8 mouse cellular contexts compared by ENCODE assay signal in genomic region chr13:104109816-104110521, GRCm38 (mm10). TPM values are rescaled to one million over a fixed set of nuclear protein-coding genes. Genes with fewer than 3 reads are reported as not detected.
A peak's percentile ranks its signal among the peaks of the same experiment; 100 is the strongest.
DNase-seq lines count a peak whose midpoint lies in the region; ATAC-seq and TF ChIP-seq lines count a peak whose summit lies in the region.

No protein-coding gene starts in this region.

- ATAC-seq in intestine, postnatal 0 days = peak; percentile 46
- peak; percentile 80 for ATAC-seq in midbrain, embryonic 12.5 days (ENCODE audit: low FRiP score, low read depth)

- H3K36me3 ChIP-seq in intestine, postnatal 0 days (ENCODE audit: control insufficient read depth, insufficient read depth) = no peaks in the 10 kb centered on the region
- 0 out of 2 replicates have a peak, but pooled peaks cover 6% of the 10 kb centered on the region for H3K36me3 ChIP-seq in midbrain, embryonic 12.5 days
- no peaks in the 10 kb centered on the region for H3K36me3 ChIP-seq in testis, adult 2 months (ENCODE audit: control insufficient read depth, insufficient read depth, low read length)

- H3K27ac ChIP-seq in cerebellum, adult 2 months (ENCODE audit: insufficient read depth, low read length) = no peak overlapping the region
- peak overlapping the region; percentile 21; the same call in 1 of the 2 replicates for H3K27ac ChIP-seq in intestine, postnatal 0 days (ENCODE audit: low read depth, low read length)
- H3K27ac ChIP-seq in midbrain, embryonic 12.5 days (replicated peaks) = peak overlapping the region; percentile 80
- H3K27ac ChIP-seq in testis, adult 2 months (ENCODE audit: control insufficient read depth, insufficient read depth, low read depth, low read length) = no peak overlapping the region

- intact Hi-C loops in left cerebral cortex, postnatal 4 days (cut with DNase I) = no loop called here

- H3K4me2 ChIP-seq in intestine, postnatal 0 days (replicated peaks; ENCODE audit: low read depth) = peak overlapping the region; percentile 92
- H3K4me2 ChIP-seq in midbrain, embryonic 12.5 days (replicated peaks) = peak overlapping the region; percentile 96

- H3K9me3 ChIP-seq in intestine, postnatal 0 days (ENCODE audit: control insufficient read depth) = no peaks in the 10 kb centered on the region
- no peaks in the 10 kb centered on the region for H3K9me3 ChIP-seq in midbrain, embryonic 12.5 days

- TF ChIP-seq CTCF in cerebellum, adult 2 months (IDR thresholded peaks at IDR 0.05; ENCODE audit: borderline replicate concordance, insufficient read depth, low read depth, low read length) = no peak
- TF ChIP-seq CTCF in intestine, postnatal 0 days (IDR thresholded peaks at IDR 0.05; ENCODE audit: low read depth) = no peak
- TF ChIP-seq CTCF in testis, adult 2 months (IDR thresholded peaks at IDR 0.05; ENCODE audit: control insufficient read depth, insufficient read depth, insufficient replicate concordance, low read depth, low read length) = no peak

- peak overlapping the region; percentile 98 for H3K4me3 ChIP-seq in cerebellum, adult 2 months (replicated peaks; ENCODE audit: insufficient read depth, low read depth, low read length)
- H3K4me3 ChIP-seq in intestine, postnatal 0 days (ENCODE audit: low read depth, low read length) = peak overlapping the region; percentile 70
- H3K4me3 ChIP-seq in midbrain, embryonic 12.5 days = peak overlapping the region; percentile 80
- peak overlapping the region; percentile 92 for H3K4me3 ChIP-seq in testis, adult 2 months (ENCODE audit: control insufficient read depth, low read depth, low read length)

- WGBS in cerebellum, adult 2 months = under 1% methylated on average over 38 of the region's 38 CpGs
- 2% methylated on average over 38 of the region's 38 CpGs for WGBS in intestine, postnatal 0 days
- 1% methylated on average over 36 of the region's 38 CpGs for WGBS in midbrain, embryonic 12.5 days

- H3K4me1 ChIP-seq in cerebellum, adult 2 months (ENCODE audit: control insufficient read depth, insufficient read depth, low read length) = no peaks in the 10 kb centered on the region
- no peaks in the 10 kb centered on the region for H3K4me1 ChIP-seq in intestine, postnatal 0 days (replicated peaks; ENCODE audit: control insufficient read depth, insufficient read depth, low read length)
- peaks cover 15% of the 10 kb centered on the region; the same call in 1 of the 2 replicates for H3K4me1 ChIP-seq in midbrain, embryonic 12.5 days
- H3K4me1 ChIP-seq in testis, adult 2 months (ENCODE audit: control insufficient read depth, insufficient read depth, low read length) = peaks cover 10% of the 10 kb centered on the region

- H3K27me3 ChIP-seq in cerebellum, adult 2 months (ENCODE audit: control insufficient read depth, insufficient read depth, low read length) = no peaks in the 10 kb centered on the region
- H3K27me3 ChIP-seq in intestine, postnatal 0 days (replicated peaks; ENCODE audit: control insufficient read depth, insufficient read depth, low read length) = no peaks in the 10 kb centered on the region
- no peaks in the 10 kb centered on the region for H3K27me3 ChIP-seq in midbrain, embryonic 12.5 days
- no peaks in the 10 kb centered on the region for H3K27me3 ChIP-seq in testis, adult 2 months (ENCODE audit: control insufficient read depth, insufficient read depth, low read length)

- DNase-seq in retina, adult 2 months (ENCODE audit: low read depth, low spot score) = peak; percentile 58
- no peak for DNase-seq in retina, postnatal 1 day
- peak; percentile 69 to 70 for DNase-seq in cerebellum, adult 2 months
- DNase-seq in frontal cortex, postnatal 10 days (ENCODE audit: low spot score in 2 of 2) = peak; percentile 62 to 81
- peak; percentile 75 for DNase-seq in left cerebral cortex, postnatal 4 days

- TF ChIP-seq POLR2A in cerebellum, adult 2 months (IDR thresholded peaks at IDR 0.05; ENCODE audit: borderline replicate concordance, insufficient read depth, low read length) = no peak
- no peak for TF ChIP-seq POLR2A in testis, adult 2 months (IDR thresholded peaks at IDR 0.05; ENCODE audit: control insufficient read depth, low read depth, low read length)

- H3K9ac ChIP-seq in intestine, postnatal 0 days (ENCODE audit: low read depth, low read length) = peak overlapping the region; percentile 62
- H3K9ac ChIP-seq in midbrain, embryonic 12.5 days (replicated peaks) = peak overlapping the region; percentile 81

RNA-seq across cellular contexts. Expression of gene Sgtb, which starts 0.4 kb away (rescaled TPM):
- polyA plus RNA-seq in cerebellum, adult 2 months (2012; rRNA removed) = 40.5 and 41.0 TPM in 2 replicates
- 1.5 and 2.1 TPM in 2 replicates for polyA plus RNA-seq in intestine, postnatal 0 days (2015; fragmentation: Nextera tagmentation; extraction: Ambion mirVana)
- total RNA-seq in left cerebral cortex, postnatal 4 days (2021) = 10 to 100 TPM; 35.2 to 38.1 TPM
- 26.8 and 27.1 TPM in 2 replicates for polyA plus RNA-seq in midbrain, embryonic 12.5 days (2016; fragmentation: Nextera tagmentation; extraction: Ambion mirVana)
- polyA plus RNA-seq in testis, adult 2 months (2012; rRNA removed) = 1.4 and 1.6 TPM in 2 replicates

RNA-seq across cellular contexts. Expression of gene Nln, which starts 0.6 kb away (rescaled TPM):
- polyA plus RNA-seq in cerebellum, adult 2 months (2012; rRNA removed) = 12.9 and 13.5 TPM in 2 replicates
- 11.7 and 13.3 TPM in 2 replicates for polyA plus RNA-seq in intestine, postnatal 0 days (2015; fragmentation: Nextera tagmentation; extraction: Ambion mirVana)
- total RNA-seq in left cerebral cortex, postnatal 4 days (2021) = 10 to 100 TPM; 77.8 to 81.4 TPM
- 27.4 and 28.0 TPM in 2 replicates for polyA plus RNA-seq in midbrain, embryonic 12.5 days (2016; fragmentation: Nextera tagmentation; extraction: Ambion mirVana)
- polyA plus RNA-seq in testis, adult 2 months (2012; rRNA removed) = 4.1 and 5.1 TPM in 2 replicates

Comparison
In these comparisons a context has a peak if more than half of its experiments do, and no peak if none do; other contexts are left out.
1. H3K27ac ChIP-seq: peak in intestine, postnatal 0 days (single experiment) and midbrain, embryonic 12.5 days (single experiment); none in cerebellum, adult 2 months (single experiment) and testis, adult 2 months (single experiment).
2. Peak in every context shown above with its lines, with median percentiles within 50 percentile points of each other: H3K4me3 ChIP-seq.